Mouse (Mus musculus) small intestine, adult 10 weeks (tissue): ENCODE measurements around the gene Ccdc77. TPM values are rescaled to one million over a fixed set of nuclear protein-coding genes. Genes with fewer than 3 reads are reported as not detected.

ENCODE experiments used
- polyA plus RNA-seq: library from polyadenylated mRNA; stranded (reverse); fragments of 350-450 nt; fragmentation: Illumina TruSeq; extraction: RNeasy Lipid Tissue Mini Kit (QIAGEN cat#74804); gene quantifications from one replicate; pipeline ENCODE4 v1.2.3, GENCODE M21; 2014; ENCODE audit warnings: low replicate concordance

Gene Ccdc77
- polyA plus RNA-seq: 11.4 TPM

DNA sequence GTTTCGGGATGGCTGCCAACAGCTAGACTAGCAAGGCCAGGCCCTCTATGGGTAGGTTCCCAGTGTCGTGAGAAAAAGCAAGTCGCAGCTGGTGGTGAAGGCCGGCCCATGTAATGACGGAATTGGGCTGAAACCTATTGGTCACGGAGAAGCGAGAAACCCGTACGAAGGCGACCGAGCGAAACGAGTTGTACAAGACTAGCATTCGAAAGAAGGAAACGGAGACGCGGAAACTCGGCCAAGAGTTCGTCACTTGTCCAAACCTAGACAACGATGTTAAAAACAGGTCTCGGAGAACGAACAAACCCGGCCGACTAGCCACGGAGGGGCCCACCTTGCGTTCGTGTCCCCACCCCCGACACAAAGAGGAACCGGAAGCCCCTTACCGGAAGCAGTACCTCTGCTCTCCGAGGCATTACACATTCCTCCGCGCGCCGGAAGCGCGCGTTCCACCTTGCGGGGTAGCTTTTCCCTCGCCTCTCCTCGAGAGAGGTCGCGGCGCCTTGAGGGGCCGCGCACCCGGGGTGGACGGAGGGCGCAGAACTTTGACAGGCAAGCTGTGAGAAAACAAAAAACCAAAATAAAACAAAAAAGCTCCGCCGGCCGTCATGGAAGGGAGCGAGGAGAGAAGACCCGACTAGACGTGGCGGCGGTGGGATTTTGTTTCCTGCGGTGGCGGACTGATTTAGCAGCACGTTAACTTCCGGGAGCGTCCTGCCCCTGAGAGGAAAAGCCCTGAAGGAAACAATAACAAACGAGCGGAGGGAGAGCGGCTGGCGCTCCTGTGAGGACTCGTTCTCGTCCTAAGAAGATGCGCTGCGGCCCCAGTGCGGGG, at the start of gene Ccdc77, which contains the start of gene Kdm5a:
Ccdc77 (minus strand) TSS at position 687 of the 835 bp plus-strand sequence.
Kdm5a (plus strand) TSS at position 437 of the 835 bp plus-strand sequence.

DNA sequence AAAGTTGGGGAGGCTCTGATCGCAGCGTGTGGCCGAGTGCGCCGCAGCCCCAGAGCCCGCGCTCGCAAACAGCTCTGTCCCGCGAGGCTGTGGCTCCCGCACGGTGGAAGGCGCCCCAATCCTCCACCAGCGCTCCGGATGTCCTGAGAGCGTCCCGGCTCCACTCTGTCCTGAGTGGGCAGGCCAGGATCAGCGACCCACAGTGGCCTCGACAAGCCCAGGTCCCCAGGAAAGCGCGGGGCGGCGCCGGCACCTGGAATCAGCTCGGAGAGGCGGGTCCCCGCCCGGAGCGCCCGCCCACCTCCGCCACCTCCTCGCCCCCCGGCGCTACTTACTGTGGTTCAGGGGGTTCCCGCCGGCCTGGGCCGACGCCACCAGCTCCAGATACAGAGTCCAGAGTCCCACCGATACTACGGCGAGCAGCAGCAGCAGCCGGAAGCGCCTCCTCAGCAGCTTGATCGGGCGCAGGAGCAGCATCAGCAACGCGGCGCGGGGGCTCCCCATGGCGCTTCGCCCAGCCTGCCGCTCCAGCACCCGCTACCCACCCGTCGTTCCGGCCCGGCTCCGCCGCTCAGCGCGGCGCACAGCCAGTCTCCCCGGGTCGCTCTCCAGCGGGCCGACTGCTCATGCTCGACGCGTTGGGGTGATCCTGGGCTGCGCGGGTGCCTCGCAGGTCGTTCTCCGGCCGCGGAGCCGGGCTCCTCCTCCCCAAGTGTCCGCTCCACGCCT, 70.0 kb downstream of the Ccdc77 start, which contains the start of the genes D330020A13Rik and B4galnt3:
D330020A13Rik (plus strand) TSS at position 309 of the 729 bp plus-strand sequence.
B4galnt3 (minus strand) TSS at position 504 of the 729 bp plus-strand sequence.

Other genes with a start within 250 kb of the Ccdc77 start
- gene D330020A13Rik, start 70.0 kb downstream of the Ccdc77 start, polyA plus RNA-seq: not detected
- 0.93 TPM for gene B4galnt3, start 69.8 kb downstream of the Ccdc77 start, polyA plus RNA-seq
- gene Kdm5a, start 250 bp downstream of the Ccdc77 start, polyA plus RNA-seq: 37.5 TPM
- gene Il17ra, start 98.9 kb upstream of the Ccdc77 start, polyA plus RNA-seq: 3.2 TPM
- gene Tmem121b, start 129.4 kb upstream of the Ccdc77 start, polyA plus RNA-seq: not detected
- gene Hdhd5, start 166.9 kb upstream of the Ccdc77 start, polyA plus RNA-seq: 5.4 TPM